Mouse (Mus musculus): ENCODE measurements at regions not wholly inside any gene's neighbourhood (a gene's known extent, or its start where the extent isn't known, plus 50 kb on each side); places are given as distances from the start of the nearest gene placed in this dataset.
A peak's percentile ranks its signal among the peaks of the same experiment; 100 is the strongest.
"Not testable (repeated sequence)": the region's sequence is repeated elsewhere in the genome, so short reads cannot be mapped to it uniquely, and the experiment has no call there.

GRCm38 (mm10) chr7:73251187-73251740, 124.0 kb upstream of the Rgma start:
- Histone ChIP-seq H3K4me3 (ENCODE audit: low read depth, low read length) (no peak overlapping the region), H3K9ac (no peak overlapping the region), H3K36me3 (ENCODE audit: insufficient read depth) (no peaks in the 10 kb centered on the region), H3K27ac (ENCODE audit: low read depth) (no peak overlapping the region), H3K4me1 (ENCODE audit: insufficient read depth) (0 out of 2 replicates have a peak, but pooled peaks cover 5% of the 10 kb centered on the region), H3K27me3 (ENCODE audit: insufficient read depth, low read length) (no peaks in the 10 kb centered on the region), H3K4me2 (no peak overlapping the region), H3K9me3 (ENCODE audit: low read depth, low read length) (no peaks in the 10 kb centered on the region)
- no peak for TF ChIP-seq CTCF (IDR thresholded peaks at IDR 0.05; ENCODE audit: low read depth)
- DNase-seq (peak; percentile 61), ATAC-seq (ENCODE audit: insufficient read depth) (no peak; the same call in 1 of the 2 replicates)
- 40% methylated on average over 6 of the region's 6 CpGs for WGBS

- not testable (repeated sequence) for H3K9me3 ChIP-seq (ENCODE audit: low read depth, low read length); H3K4me2 ChIP-seq; H3K4me1 ChIP-seq (ENCODE audit: insufficient read depth); H3K27ac ChIP-seq (ENCODE audit: low read depth); H3K4me3 ChIP-seq (ENCODE audit: low read depth, low read length); H3K36me3 ChIP-seq (ENCODE audit: insufficient read depth); ATAC-seq (ENCODE audit: insufficient read depth); DNase-seq; H3K27me3 ChIP-seq (ENCODE audit: insufficient read depth, low read length); H3K9ac ChIP-seq
- 83% methylated on average over 4 of the region's 7 CpGs for WGBS
Observed at GRCm38 (mm10) chr7:73254972-73255371, 120.3 kb upstream of the Rgma start.

GRCm38 (mm10) chr7:73260140-73260539, 115.2 kb upstream of the Rgma start:
- no peaks in the 10 kb centered on the region for H3K36me3 ChIP-seq (ENCODE audit: insufficient read depth)
- peak; percentile 68 for ATAC-seq (ENCODE audit: insufficient read depth)
- DNase-seq, result peak; percentile 70
- H3K4me1 ChIP-seq (ENCODE audit: insufficient read depth), result 0 out of 2 replicates have a peak, but pooled peaks cover 4% of the 10 kb centered on the region
- no peak overlapping the region for H3K9ac ChIP-seq
- no peak overlapping the region for H3K4me3 ChIP-seq (ENCODE audit: low read depth, low read length)
- 42% methylated on average over 4 of the region's 4 CpGs for WGBS
- no peak overlapping the region for H3K4me2 ChIP-seq
- TF ChIP-seq CTCF (IDR thresholded peaks at IDR 0.05; ENCODE audit: low read depth), result no peak
- no peak overlapping the region for H3K27ac ChIP-seq (ENCODE audit: low read depth)
- H3K27me3 ChIP-seq (ENCODE audit: insufficient read depth, low read length), result no peaks in the 10 kb centered on the region
- no peaks in the 10 kb centered on the region for H3K9me3 ChIP-seq (ENCODE audit: low read depth, low read length)

GRCm38 (mm10) chr7:73261750-73262149, 113.6 kb upstream of the Rgma start:
- Histone ChIP-seq H3K4me3 (ENCODE audit: low read depth, low read length) (no peak overlapping the region), H3K4me1 (ENCODE audit: insufficient read depth) (no peaks in the 10 kb centered on the region), H3K4me2 (no peak overlapping the region), H3K36me3 (ENCODE audit: insufficient read depth) (no peaks in the 10 kb centered on the region), H3K9me3 (ENCODE audit: low read depth, low read length) (no peaks in the 10 kb centered on the region), H3K27me3 (ENCODE audit: insufficient read depth, low read length) (no peaks in the 10 kb centered on the region), H3K27ac (ENCODE audit: low read depth) (no peak overlapping the region), H3K9ac (no peak overlapping the region)
- no peak for TF ChIP-seq CTCF (IDR thresholded peaks at IDR 0.05; ENCODE audit: low read depth)
- 46% methylated on average over 5 of the region's 5 CpGs for WGBS
- ATAC-seq (ENCODE audit: insufficient read depth) (peak; percentile 89), DNase-seq (peak; percentile 68)

GRCm38 (mm10) chr7:73262526-73262925, 112.8 kb upstream of the Rgma start:
- H3K27ac ChIP-seq (ENCODE audit: low read depth), result no peak overlapping the region
- ATAC-seq (ENCODE audit: insufficient read depth) (no peak), DNase-seq (no peak)
- H3K4me2 ChIP-seq, result no peak overlapping the region
- TF ChIP-seq CTCF (IDR thresholded peaks at IDR 0.05; ENCODE audit: low read depth), result no peak
- no peak overlapping the region for H3K9ac ChIP-seq
- H3K36me3 ChIP-seq (ENCODE audit: insufficient read depth), result no peaks in the 10 kb centered on the region
- no peaks in the 10 kb centered on the region for H3K9me3 ChIP-seq (ENCODE audit: low read depth, low read length)
- no peaks in the 10 kb centered on the region for H3K4me1 ChIP-seq (ENCODE audit: insufficient read depth)
- H3K27me3 ChIP-seq (ENCODE audit: insufficient read depth, low read length), result no peaks in the 10 kb centered on the region
- WGBS, result 53% methylated on average over 3 of the region's 3 CpGs
- no peak overlapping the region for H3K4me3 ChIP-seq (ENCODE audit: low read depth, low read length)

- no peaks in the 10 kb centered on the region for H3K9me3 ChIP-seq (ENCODE audit: low read depth, low read length)
- no peak overlapping the region for H3K27ac ChIP-seq (ENCODE audit: low read depth)
- DNase-seq (no peak), ATAC-seq (ENCODE audit: insufficient read depth) (no peak)
- H3K4me2 ChIP-seq, result no peak overlapping the region
- no peaks in the 10 kb centered on the region for H3K27me3 ChIP-seq (ENCODE audit: insufficient read depth, low read length)
- no peak overlapping the region for H3K9ac ChIP-seq
- WGBS, result 78% methylated on average over 3 of the region's 3 CpGs
- no peaks in the 10 kb centered on the region for H3K36me3 ChIP-seq (ENCODE audit: insufficient read depth)
- no peak for TF ChIP-seq CTCF (IDR thresholded peaks at IDR 0.05; ENCODE audit: low read depth)
- H3K4me1 ChIP-seq (ENCODE audit: insufficient read depth), result no peaks in the 10 kb centered on the region
- H3K4me3 ChIP-seq (ENCODE audit: low read depth, low read length), result no peak overlapping the region
Observed at GRCm38 (mm10) chr7:73269626-73270025, 105.7 kb upstream of the Rgma start.

- Histone ChIP-seq H3K4me2 (no peak overlapping the region), H3K4me3 (ENCODE audit: low read depth, low read length) (no peak overlapping the region), H3K27ac (ENCODE audit: low read depth) (no peak overlapping the region), H3K9ac (no peak overlapping the region), H3K27me3 (ENCODE audit: insufficient read depth, low read length) (no peaks in the 10 kb centered on the region), H3K9me3 (ENCODE audit: low read depth, low read length) (no peaks in the 10 kb centered on the region), H3K36me3 (ENCODE audit: insufficient read depth) (no peaks in the 10 kb centered on the region), H3K4me1 (ENCODE audit: insufficient read depth) (no peaks in the 10 kb centered on the region)
- ATAC-seq (ENCODE audit: insufficient read depth) (no peak), DNase-seq (no peak)
- no peak for TF ChIP-seq CTCF (IDR thresholded peaks at IDR 0.05; ENCODE audit: low read depth)
- WGBS, result 85% methylated on average over 1 of the region's 1 CpGs
Observed at GRCm38 (mm10) chr7:73272787-73273186, 102.5 kb upstream of the Rgma start.

Measured in lung, embryonic 14.5 days (tissue).